Mouse (Mus musculus) bone marrow macrophage, adult 2 months (primary cell): Measurements from ENCODE around the gene Mindy4.

Source experiments
- CTCF ChIP-seq: IDR thresholded peaks from 2 replicates; pipeline ENCODE4 v1.5.1; 2012; ENCODE audit warnings: low read depth, mild to moderate bottlenecking, low read length, moderate library complexity
- POLR2A ChIP-seq: IDR thresholded peaks from 2 replicates; pipeline ENCODE4 v1.6.1; 2012; ENCODE audit warnings: mild to moderate bottlenecking, low read depth, low read length, borderline replicate concordance

- no peak for TF ChIP-seq CTCF
- no peak for TF ChIP-seq POLR2A
Measured at GRCm38 (mm10) chr6:55350383-55350952, 147.3 kb downstream of the Mindy4 start.
